Mouse (Mus musculus) limb, embryonic 10.5 days (tissue): ENCODE measurements around the gene Mgat4c. TPM values are rescaled to one million over a fixed set of nuclear protein-coding genes. Genes with fewer than 3 reads are reported as not detected.

Source experiments
- DNase-seq: peaks from one replicate; pipeline ENCODE4 v3.0.0-alpha.2; 2017; ENCODE audit warnings: low spot score
- H3K27ac ChIP-seq: fragments of 300-500 bp; sonication (generic); 2 replicates; pipeline ENCODE4 v1.5.1; 2016; ENCODE audit warnings: mild to moderate bottlenecking
- H3K27me3 ChIP-seq: fragments of 300-500 bp; sonication (generic); 2 replicates; pipeline ENCODE4 v1.6.1; 2016; ENCODE audit warnings: low read depth, mild to moderate bottlenecking; ENCODE audit not compliant: poor library complexity, severe bottlenecking
- H3K36me3 ChIP-seq: fragments of 300-500 bp; sonication (generic); 2 replicates; pipeline ENCODE4 v1.6.1; 2016; ENCODE audit warnings: mild to moderate bottlenecking, moderate library complexity
- H3K4me1 ChIP-seq: fragments of 300-500 bp; sonication (generic); 2 replicates; pipeline ENCODE4 v1.6.1; 2016
- H3K4me3 ChIP-seq: fragments of 300-500 bp; sonication (generic); 2 replicates; pipeline ENCODE4 v1.5.1; 2016; ENCODE audit warnings: mild to moderate bottlenecking, moderate library complexity
- H3K9me3 ChIP-seq: fragments of 300-500 bp; sonication (generic); replicated peaks from 2 replicates; pipeline ENCODE4 v1.6.1; 2016; ENCODE audit warnings: mild to moderate bottlenecking
- WGBS: fragments of 180-500 bp; shearing (Covaris S2); methylation state at CpG from one replicate; pipeline ENCODE4 v1.1.7; 2016; 5-methylcytosine and 5-hydroxymethylcytosine counted together
- polyA plus RNA-seq: library from polyadenylated mRNA; unstranded; fragments of >200 nt; fragmentation: Nextera tagmentation; extraction: Ambion mirVana; gene quantifications from 2 replicates; pipeline ENCODE4 v1.2.1, GENCODE M21; 2016

Gene Mgat4c
- polyA plus RNA-seq = 0.20 and 0.25 TPM in 2 replicates

DNA sequence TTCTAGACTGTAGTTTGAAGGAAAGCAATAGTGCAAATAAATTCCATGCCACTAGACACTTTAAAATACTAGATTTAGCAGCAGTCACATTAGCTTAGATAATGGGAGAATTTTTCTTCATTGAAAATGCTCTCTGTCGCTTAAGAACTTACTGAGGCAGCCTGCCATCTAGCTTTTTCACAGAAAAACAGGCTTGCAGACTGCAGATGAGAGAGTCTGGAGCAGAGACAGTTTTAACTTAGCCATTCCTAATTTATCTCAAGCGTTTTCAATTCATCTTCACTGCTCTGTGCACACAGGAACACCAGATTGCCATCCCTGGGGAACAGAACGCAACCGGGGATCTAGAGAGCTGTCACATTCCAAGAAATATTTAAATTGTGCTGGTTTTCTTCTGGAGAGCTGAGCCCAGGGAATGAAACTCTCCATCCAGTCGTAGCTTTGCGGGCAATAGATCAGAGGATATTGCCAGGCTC is at the start of gene Mgat4c:
Gene Mgat4c, plus strand, starts transcription at position 51 of the 476 bp plus-strand sequence.
- DNase-seq = no peak
- Histone ChIP-seq H3K4me1 (no peaks in the 10 kb centered on the region), H3K4me3 (no peak within 1 kb of the TSS), H3K9me3 (no peaks in the 10 kb centered on the region), H3K27ac (no peak within 1 kb of the TSS), H3K36me3 (no peaks in the 10 kb centered on the region), H3K27me3 (no peaks in the 10 kb centered on the region)
- WGBS = 81% methylated on average over 6 of the region's 6 CpGs

DNA sequence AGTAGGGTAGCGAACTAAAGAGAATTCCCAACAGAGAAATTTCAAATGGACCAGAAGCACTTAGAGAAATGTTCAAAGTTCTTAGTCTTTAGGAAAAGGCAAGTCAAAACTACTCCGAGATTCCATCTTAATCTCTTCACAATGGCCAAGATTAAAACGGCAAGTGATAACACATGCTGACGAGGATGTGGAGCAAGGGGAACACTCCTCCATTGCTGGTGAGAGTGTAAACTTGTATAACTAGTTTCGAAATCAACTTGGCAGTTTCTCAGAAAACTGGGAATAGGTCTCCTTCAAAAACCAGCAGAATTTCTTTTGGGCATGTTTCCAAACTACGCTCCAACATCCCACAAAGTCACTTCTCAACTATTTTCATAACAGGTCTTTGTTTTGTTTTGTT is 46.0 kb upstream of the Mgat4c start:
- no peak overlapping the region for H3K27ac ChIP-seq
- WGBS = 92% methylated on average over 6 of the region's 6 CpGs
- no peaks in the 10 kb centered on the region for H3K4me1 ChIP-seq
- DNase-seq = no peak
- H3K4me3 ChIP-seq = no peak overlapping the region
- no peaks in the 10 kb centered on the region for H3K36me3 ChIP-seq
- H3K27me3 ChIP-seq = no peaks in the 10 kb centered on the region
- no peaks in the 10 kb centered on the region for H3K9me3 ChIP-seq

DNA sequence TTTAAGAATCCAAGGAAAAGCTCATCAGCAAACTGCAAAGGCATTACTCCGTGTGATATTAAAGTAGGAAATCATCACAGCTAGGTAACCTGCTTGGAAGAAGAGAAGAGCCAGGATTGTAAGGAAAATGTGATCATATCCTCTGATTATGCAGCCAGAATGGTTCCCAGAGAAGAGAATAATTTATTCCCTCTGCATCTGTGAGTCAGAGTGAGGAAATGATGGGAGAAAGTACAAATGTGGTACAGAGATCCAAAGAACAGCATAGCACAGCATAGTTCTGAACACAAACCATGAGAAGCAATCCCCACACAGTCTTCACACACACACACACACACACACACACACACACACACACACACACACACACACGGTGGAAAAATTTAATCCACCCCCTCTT is 40.2 kb upstream of the Mgat4c start:
- no peak for DNase-seq
- 89% methylated on average over 2 of the region's 2 CpGs for whole genome bisulfite sequencing
- H3K27me3 ChIP-seq = no peaks in the 10 kb centered on the region

DNA sequence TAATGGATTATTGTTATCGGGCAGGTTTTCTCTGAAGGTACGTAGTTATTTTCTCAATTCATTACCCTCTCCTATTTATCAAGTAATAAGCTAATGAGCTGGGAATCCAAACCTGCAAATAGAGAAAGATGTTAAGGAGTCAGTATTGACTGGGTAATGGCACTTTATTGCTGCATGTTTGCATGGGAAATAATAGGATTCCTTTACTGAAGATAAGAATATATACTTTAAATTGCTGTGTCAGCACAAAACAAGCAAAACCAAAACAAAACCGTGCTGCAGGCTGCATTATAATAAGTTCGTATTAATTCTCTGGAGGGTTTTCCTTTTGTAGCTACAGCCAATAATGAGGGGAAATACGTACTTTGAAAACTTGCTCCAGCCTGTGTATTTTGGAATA is 627 bp downstream of the Mgat4c start:
- Histone ChIP-seq H3K4me1 (no peaks in the 10 kb centered on the region), H3K9me3 (no peaks in the 10 kb centered on the region), H3K4me3 (no peak overlapping the region), H3K27me3 (no peaks in the 10 kb centered on the region), H3K36me3 (no peaks in the 10 kb centered on the region), H3K27ac (no peak overlapping the region)
- no peak for DNase-seq
- WGBS = 91% methylated on average over 5 of the region's 5 CpGs

More for the DNA sequence above, 40.2 kb upstream of the Mgat4c start:
- H3K4me3 ChIP-seq = no peak overlapping the region
- no peaks in the 10 kb centered on the region for H3K4me1 ChIP-seq
- H3K36me3 ChIP-seq = no peaks in the 10 kb centered on the region
- H3K27ac ChIP-seq = no peak overlapping the region
- H3K9me3 ChIP-seq = no peaks in the 10 kb centered on the region

DNA sequence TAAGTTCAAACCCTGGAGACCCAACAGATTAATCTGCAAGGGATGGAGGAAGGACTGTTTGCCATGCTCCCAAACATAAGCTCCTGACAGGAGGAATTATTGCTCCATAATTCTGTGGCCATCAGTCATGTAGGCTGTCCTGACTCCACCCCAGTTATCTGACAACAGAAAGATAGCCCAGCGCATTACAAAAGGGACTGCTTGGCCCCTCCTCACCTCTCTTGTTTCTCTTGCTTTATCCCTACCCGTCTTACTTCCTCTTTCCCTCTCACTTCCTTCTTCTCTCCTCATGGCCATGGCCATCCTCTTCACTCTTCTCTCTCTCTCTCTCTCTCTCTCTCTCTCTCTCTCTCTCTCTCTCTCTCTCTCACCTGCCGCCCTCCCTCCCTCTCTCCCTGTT is 80.5 kb downstream of the Mgat4c start:
- Histone ChIP-seq H3K27ac (no peak overlapping the region), H3K9me3 (no peaks in the 10 kb centered on the region), H3K36me3 (no peaks in the 10 kb centered on the region), H3K4me3 (no peak overlapping the region), H3K27me3 (no peaks in the 10 kb centered on the region), H3K4me1 (no peaks in the 10 kb centered on the region)
- no peak for DNase-seq
- 84% methylated on average over 3 of the region's 3 CpGs for WGBS

DNA sequence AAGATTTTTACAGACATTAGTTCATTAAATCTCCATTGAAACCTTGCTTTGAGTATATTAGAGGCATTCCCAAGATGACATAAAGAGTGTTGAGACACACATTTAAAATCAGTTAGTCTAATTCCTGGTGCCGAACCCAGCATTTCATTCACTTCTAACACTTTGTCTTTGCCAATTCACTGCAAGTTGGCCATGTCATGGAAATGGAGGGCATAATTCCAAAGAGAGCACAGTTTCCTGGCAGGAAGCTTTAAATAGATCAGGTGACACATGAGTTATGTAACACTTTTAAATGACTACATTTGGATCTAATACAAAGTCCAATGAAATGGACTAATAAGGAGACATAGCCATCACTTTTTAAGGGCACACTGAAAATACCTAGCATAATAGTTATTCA is 89.4 kb downstream of the Mgat4c start:
- DNase-seq = no peak

DNA sequence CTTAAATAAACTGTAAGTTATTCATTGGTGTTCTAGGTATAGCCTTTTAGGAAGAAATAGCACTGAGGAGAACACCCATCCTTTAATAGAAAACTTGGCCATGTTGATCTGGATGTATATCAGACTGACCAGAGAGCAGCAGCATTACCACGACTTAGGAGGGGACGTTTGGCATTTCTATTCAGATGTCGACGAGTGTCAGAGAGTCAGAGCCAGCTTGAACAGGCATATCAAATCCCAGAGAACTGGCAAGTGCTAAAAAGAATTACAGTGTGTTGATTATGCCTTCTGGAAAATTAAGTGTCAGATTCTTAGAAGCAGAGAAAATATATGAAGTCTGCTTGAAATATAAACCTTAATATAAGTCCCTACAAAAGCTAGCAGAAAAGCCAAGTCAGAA is 89.9 kb downstream of the Mgat4c start:
- H3K27me3 ChIP-seq = no peaks in the 10 kb centered on the region
- WGBS = 62% methylated on average over 4 of the region's 4 CpGs
- DNase-seq = no peak
- no peaks in the 10 kb centered on the region for H3K4me1 ChIP-seq
- no peaks in the 10 kb centered on the region for H3K9me3 ChIP-seq
- no peak overlapping the region for H3K4me3 ChIP-seq
- no peak overlapping the region for H3K27ac ChIP-seq
- H3K36me3 ChIP-seq = no peaks in the 10 kb centered on the region

More for the DNA sequence above, 89.4 kb downstream of the Mgat4c start:
- Histone ChIP-seq H3K4me1 (no peaks in the 10 kb centered on the region), H3K9me3 (no peaks in the 10 kb centered on the region), H3K4me3 (no peak overlapping the region), H3K27ac (no peak overlapping the region), H3K36me3 (no peaks in the 10 kb centered on the region), H3K27me3 (no peaks in the 10 kb centered on the region)
- 55% methylated on average over 1 of the region's 1 CpGs for WGBS

DNA sequence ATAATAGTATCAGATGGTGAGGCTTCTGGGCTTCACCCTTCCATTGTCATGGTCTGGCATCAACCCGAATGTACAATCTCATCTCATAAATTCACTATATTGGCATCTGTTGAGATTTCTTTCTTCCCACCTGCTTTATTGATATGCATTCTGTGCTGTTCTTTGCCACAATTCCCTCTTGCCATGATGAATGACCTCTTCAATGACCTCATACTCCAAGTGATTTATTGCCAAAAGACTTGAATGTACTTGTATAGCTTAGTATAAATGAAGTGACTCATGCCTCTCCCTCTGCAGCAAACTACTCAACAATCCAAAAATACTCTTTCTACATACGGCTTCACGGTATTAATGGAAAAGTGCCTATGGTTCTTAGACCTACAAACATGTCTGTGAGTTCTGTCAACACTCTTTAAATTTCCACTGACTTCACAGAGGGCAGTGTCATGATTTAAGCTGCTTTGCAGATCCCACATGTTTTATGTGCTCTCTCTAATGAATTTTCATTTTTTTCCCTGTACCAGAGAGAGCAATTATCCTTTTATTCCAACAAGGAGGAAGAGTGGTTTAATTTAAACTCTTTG is 102.0 kb downstream of the Mgat4c start:
- H3K9me3 ChIP-seq = no peaks in the 10 kb centered on the region
- H3K27me3 ChIP-seq = no peaks in the 10 kb centered on the region
- H3K27ac ChIP-seq = no peak overlapping the region
- H3K36me3 ChIP-seq = no peaks in the 10 kb centered on the region
- H3K4me3 ChIP-seq = no peak overlapping the region
- DNase-seq = no peak
- WGBS = 35% methylated on average over 3 of the region's 3 CpGs
- no peaks in the 10 kb centered on the region for H3K4me1 ChIP-seq

DNA sequence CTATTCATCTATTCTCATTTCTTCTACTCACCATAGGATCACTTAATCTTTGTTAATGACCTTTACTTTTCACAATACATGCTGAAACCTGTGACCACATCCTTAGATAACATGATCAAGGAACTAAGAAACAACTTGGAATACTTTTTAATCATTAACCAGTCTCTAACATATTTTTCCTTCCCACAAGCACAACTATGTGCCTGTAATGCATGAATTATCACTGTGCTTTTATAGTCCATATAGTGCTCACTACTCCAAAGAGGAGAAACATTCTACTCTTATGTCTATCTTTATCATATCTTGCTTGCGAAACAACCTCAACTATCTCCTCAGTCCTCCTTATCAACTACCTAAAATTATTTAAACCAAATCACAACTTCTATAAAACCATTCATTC is 114.2 kb downstream of the Mgat4c start:
- no peaks in the 10 kb centered on the region for H3K36me3 ChIP-seq
- no peak overlapping the region for H3K27ac ChIP-seq
- 89% methylated on average over 1 of the region's 1 CpGs for WGBS
- DNase-seq = no peak
- no peaks in the 10 kb centered on the region for H3K27me3 ChIP-seq
- no peaks in the 10 kb centered on the region for H3K9me3 ChIP-seq
- no peaks in the 10 kb centered on the region for H3K4me1 ChIP-seq
- no peak overlapping the region for H3K4me3 ChIP-seq

DNA sequence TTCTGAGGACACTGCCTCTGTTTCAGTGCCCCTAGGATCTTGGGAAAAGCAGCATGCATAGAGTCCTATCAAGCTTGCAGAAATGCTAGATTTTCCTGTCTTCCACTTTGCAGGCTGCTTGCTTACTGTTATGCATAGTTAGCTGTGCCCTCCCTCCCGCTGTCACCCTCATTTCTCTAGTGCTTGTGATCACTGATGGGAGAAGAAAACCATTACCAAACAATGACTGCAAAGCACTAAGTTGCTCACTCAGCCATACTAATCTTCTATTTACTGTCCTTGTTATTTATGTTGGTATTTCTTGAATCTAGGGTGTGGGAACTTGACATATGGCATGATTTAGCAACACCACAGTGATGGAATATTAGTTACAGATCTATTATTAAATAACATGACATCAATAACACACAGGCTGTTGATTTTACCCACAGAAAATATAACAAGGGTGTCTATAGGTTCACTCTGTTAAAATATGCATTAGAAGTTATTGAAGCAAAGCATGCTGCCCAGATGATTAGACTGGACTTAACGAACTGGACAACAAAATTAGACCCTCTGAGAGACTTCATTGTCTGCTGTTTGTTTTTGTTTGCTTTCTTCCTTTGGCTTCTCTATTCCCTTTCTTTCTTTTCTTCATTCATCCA is 117.7 kb downstream of the Mgat4c start:
- no peak overlapping the region for H3K27ac ChIP-seq
- no peak overlapping the region for H3K4me3 ChIP-seq
- WGBS = 77% methylated on average over 2 of the region's 2 CpGs
- DNase-seq = no peak
- no peaks in the 10 kb centered on the region for H3K27me3 ChIP-seq
- H3K36me3 ChIP-seq = no peaks in the 10 kb centered on the region
- no peaks in the 10 kb centered on the region for H3K9me3 ChIP-seq
- no peaks in the 10 kb centered on the region for H3K4me1 ChIP-seq

DNA sequence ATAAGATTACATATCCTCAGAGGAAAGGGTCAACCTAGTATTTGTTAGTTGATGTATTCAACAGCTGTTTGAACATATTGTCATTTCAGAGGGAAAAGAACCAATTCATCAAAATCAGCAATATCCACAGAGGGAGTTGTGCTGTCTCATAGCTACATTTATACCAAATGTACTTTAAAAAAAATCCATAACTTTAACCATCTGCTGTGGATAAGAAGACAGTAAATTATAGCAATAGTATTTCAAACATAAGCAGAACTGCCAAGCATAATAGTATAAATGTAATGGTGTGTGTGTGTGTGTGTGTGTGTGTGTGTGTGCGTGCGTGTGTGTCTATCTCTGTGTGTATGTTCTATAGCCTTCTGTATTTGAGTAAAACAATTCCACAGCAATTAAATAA is 127.5 kb downstream of the Mgat4c start:
- WGBS = 95% methylated on average over 2 of the region's 2 CpGs
- H3K4me3 ChIP-seq = no peak overlapping the region

DNA sequence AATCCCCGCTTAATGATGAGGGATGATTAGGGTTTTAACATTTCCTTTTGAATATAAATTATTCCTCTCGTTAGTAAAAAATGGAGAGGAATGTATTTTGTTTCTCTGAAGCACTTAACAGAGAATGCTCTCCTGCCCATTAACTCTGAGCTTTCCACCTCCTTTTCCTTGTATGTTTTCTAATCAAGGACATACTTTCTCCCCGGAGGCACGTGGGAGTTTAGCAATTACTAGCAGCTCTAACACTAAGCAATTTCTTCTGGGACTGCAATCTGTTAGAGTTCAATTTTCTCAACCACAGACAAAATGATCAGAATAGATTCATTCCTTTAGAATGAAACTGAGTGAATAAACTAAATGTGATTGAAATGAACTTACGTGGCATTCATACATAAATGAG is 135.6 kb downstream of the Mgat4c start:
- Histone ChIP-seq H3K27ac (no peak overlapping the region), H3K36me3 (no peaks in the 10 kb centered on the region), H3K4me1 (no peaks in the 10 kb centered on the region), H3K27me3 (no peaks in the 10 kb centered on the region), H3K4me3 (no peak overlapping the region), H3K9me3 (no peaks in the 10 kb centered on the region)
- 61% methylated on average over 5 of the region's 5 CpGs for WGBS
- DNase-seq = no peak

More for the DNA sequence above, 127.5 kb downstream of the Mgat4c start:
- no peak for DNase-seq
- Histone ChIP-seq H3K9me3 (no peaks in the 10 kb centered on the region), H3K27ac (no peak overlapping the region), H3K27me3 (no peaks in the 10 kb centered on the region), H3K4me1 (no peaks in the 10 kb centered on the region), H3K36me3 (no peaks in the 10 kb centered on the region)

DNA sequence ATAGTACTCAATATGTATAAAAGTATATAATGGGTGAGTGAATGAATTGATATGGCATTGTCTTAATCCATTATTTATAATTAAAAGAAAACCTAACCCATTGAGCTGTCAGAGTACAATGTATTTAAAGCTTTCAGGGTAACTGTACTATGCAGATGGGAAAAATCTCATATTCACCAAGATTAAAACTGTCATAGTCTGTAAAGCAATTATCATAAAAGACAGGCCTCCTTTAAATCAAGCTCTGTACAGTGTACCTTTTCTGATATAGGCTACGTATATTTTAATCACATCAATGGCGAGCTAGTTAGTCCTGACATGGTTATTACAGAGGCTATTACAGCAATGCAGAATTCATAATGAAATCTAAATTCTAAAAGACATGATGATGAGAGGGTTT is 146.7 kb downstream of the Mgat4c start:
- 90% methylated on average over 2 of the region's 2 CpGs for WGBS
- no peak for DNase-seq
- Histone ChIP-seq H3K4me1 (no peaks in the 10 kb centered on the region), H3K27ac (no peak overlapping the region), H3K27me3 (no peaks in the 10 kb centered on the region), H3K4me3 (no peak overlapping the region), H3K9me3 (no peaks in the 10 kb centered on the region), H3K36me3 (no peaks in the 10 kb centered on the region)

DNA sequence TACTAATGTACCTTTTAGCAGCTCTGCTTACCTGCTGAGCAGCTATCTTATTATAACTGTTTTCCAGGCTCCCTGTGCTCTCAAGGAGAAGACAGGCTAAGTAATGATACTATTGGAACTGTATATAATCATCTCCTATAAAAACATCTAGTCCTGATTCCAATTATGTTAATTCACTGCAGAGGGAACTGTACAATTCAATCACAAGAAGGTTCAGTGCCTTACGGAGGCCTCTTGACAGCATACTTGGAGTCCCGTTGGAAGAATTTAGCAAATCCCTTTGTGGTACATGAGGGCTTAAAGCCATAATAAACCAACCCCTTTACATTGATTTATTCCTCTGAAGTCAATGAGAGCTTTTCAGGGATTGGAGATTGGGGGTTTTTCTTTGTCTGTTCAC is 174.8 kb downstream of the Mgat4c start:
- no peaks in the 10 kb centered on the region for H3K9me3 ChIP-seq
- no peaks in the 10 kb centered on the region for H3K27me3 ChIP-seq
- H3K36me3 ChIP-seq = no peaks in the 10 kb centered on the region
- 75% methylated on average over 2 of the region's 2 CpGs for WGBS
- DNase-seq = no peak
- H3K4me3 ChIP-seq = no peak overlapping the region
- no peaks in the 10 kb centered on the region for H3K4me1 ChIP-seq
- no peak overlapping the region for H3K27ac ChIP-seq
